Mouse (Mus musculus) testis, postnatal 10 days (tissue): ENCODE measurements around the gene Schip1.

ENCODE experiments used
- DNase-seq: peaks from one replicate; pipeline ENCODE4 v3.0.0; 2021; ENCODE audit warnings: low spot score

Schip1 gene

GRCm38 (mm10) chr3:68586646-68587064 lies 522.1 kb downstream of the Schip1 start:
- DNase-seq = no peak

- DNase-seq = no peak
Observed at GRCm38 (mm10) chr3:68587567-68588245, 523.1 kb downstream of the Schip1 start.

GRCm38 (mm10) chr3:68589220-68589840 lies 524.7 kb downstream of the Schip1 start:
- no peak for DNase-seq

- no peak for DNase-seq
Observed at GRCm38 (mm10) chr3:68590436-68590835, 525.8 kb downstream of the Schip1 start.

GRCm38 (mm10) chr3:68592575-68592974 lies 528.0 kb downstream of the Schip1 start:
- DNase-seq = no peak

- DNase-seq = no peak
Observed at GRCm38 (mm10) chr3:68593073-68593867, 528.7 kb downstream of the Schip1 start.

- DNase-seq = no peak
Observed at GRCm38 (mm10) chr3:68595316-68595925, 530.8 kb downstream of the Schip1 start.

GRCm38 (mm10) chr3:68596938-68597337 lies 532.3 kb downstream of the Schip1 start:
- DNase-seq = no peak

GRCm38 (mm10) chr3:68602891-68603290 lies 538.3 kb downstream of the Schip1 start:
- no peak for DNase-seq

GRCm38 (mm10) chr3:68604467-68604866 lies 539.9 kb downstream of the Schip1 start:
- no peak for DNase-seq

GRCm38 (mm10) chr3:68604962-68605361 lies 540.4 kb downstream of the Schip1 start:
- DNase-seq = no peak

- DNase-seq = no peak
Observed at GRCm38 (mm10) chr3:68605942-68606603, 541.5 kb downstream of the Schip1 start.

- no peak for DNase-seq
Observed at GRCm38 (mm10) chr3:68606730-68607129, 542.1 kb downstream of the Schip1 start.

GRCm38 (mm10) chr3:68607336-68607735 lies 542.7 kb downstream of the Schip1 start:
- DNase-seq = no peak

GRCm38 (mm10) chr3:68608848-68609497 lies 544.4 kb downstream of the Schip1 start:
- DNase-seq = no peak

GRCm38 (mm10) chr3:68610011-68610410 lies 545.4 kb downstream of the Schip1 start:
- DNase-seq = no peak

GRCm38 (mm10) chr3:68610598-68611261 lies 546.1 kb downstream of the Schip1 start:
- DNase-seq = no peak

- peak; percentile 37 for DNase-seq
Observed at GRCm38 (mm10) chr3:68615042-68615810, 550.6 kb downstream of the Schip1 start.

GRCm38 (mm10) chr3:68616363-68616762 lies 551.8 kb downstream of the Schip1 start:
- DNase-seq = peak; percentile 35

- DNase-seq = peak; percentile 31
Observed at GRCm38 (mm10) chr3:68617708-68618107, 553.1 kb downstream of the Schip1 start.
